Mouse (Mus musculus) testis, adult 2 months (tissue): ENCODE measurements around the gene Borcs5. TPM values are rescaled to one million over a fixed set of nuclear protein-coding genes. Genes with fewer than 3 reads are reported as not detected.

ENCODE experiments used
- H3K27ac ChIP-seq: fragments of 200-500 bp; 2 replicates; pipeline ENCODE4 v1.5.1; 2012; ENCODE audit warnings: low read depth, low read length; ENCODE audit not compliant: control insufficient read depth, insufficient read depth
- H3K27me3 ChIP-seq: fragments of 200-500 bp; 2 replicates; pipeline ENCODE4 v1.6.1; 2012; ENCODE audit warnings: mild to moderate bottlenecking, low read length, moderate library complexity; ENCODE audit not compliant: control insufficient read depth, insufficient read depth
- H3K36me3 ChIP-seq: fragments of 200-500 bp; 2 replicates; pipeline ENCODE4 v1.6.1; 2012; ENCODE audit warnings: mild to moderate bottlenecking, low read length; ENCODE audit not compliant: control insufficient read depth, insufficient read depth
- H3K4me1 ChIP-seq: fragments of 200-500 bp; 2 replicates; pipeline ENCODE4 v1.6.1; 2012; ENCODE audit warnings: low read length; ENCODE audit not compliant: control insufficient read depth, insufficient read depth
- H3K4me3 ChIP-seq: fragments of 200-500 bp; 2 replicates; pipeline ENCODE4 v1.5.1; 2012; ENCODE audit warnings: low read depth, mild to moderate bottlenecking, low read length, moderate library complexity, mixed read lengths; ENCODE audit not compliant: control insufficient read depth
- CTCF ChIP-seq: fragments of 200-500 bp; IDR thresholded peaks from 2 replicates; pipeline ENCODE4 v1.5.1; 2012; ENCODE audit warnings: low read depth, mild to moderate bottlenecking, inconsistent platforms, low read length, moderate library complexity; ENCODE audit not compliant: control insufficient read depth, insufficient read depth, insufficient replicate concordance
- POLR2A ChIP-seq: fragments of 200-500 bp; IDR thresholded peaks from 2 replicates; pipeline ENCODE4 v1.6.1; 2012; ENCODE audit warnings: low read depth, mild to moderate bottlenecking, inconsistent platforms, low read length, moderate library complexity; ENCODE audit not compliant: control insufficient read depth
- polyA plus RNA-seq: library from polyadenylated mRNA; depleted of rRNA; stranded (reverse); fragments of >200 nt; gene quantifications from 2 replicates; pipeline ENCODE4 v1.2.3, GENCODE M21; 2012

Gene Borcs5
- polyA plus RNA-seq, 1 experiment = 7.9 TPM

- Histone ChIP-seq H3K4me1 (peaks cover 3% of the 10 kb centered on the region), H3K4me3 (no peak overlapping the region), H3K27me3 (no peaks in the 10 kb centered on the region), H3K27ac (no peak overlapping the region), H3K36me3 (no peaks in the 10 kb centered on the region; the same call in 1 of the 2 replicates)
- no peak for TF ChIP-seq POLR2A
- no peak for TF ChIP-seq CTCF
Observed at GRCm38 (mm10) chr6:134641738-134642446, 2.6 kb downstream of the Borcs5 start.

- Histone ChIP-seq H3K4me1 (peaks cover 3% of the 10 kb centered on the region), H3K36me3 (no peaks in the 10 kb centered on the region; the same call in 1 of the 2 replicates), H3K4me3 (no peak overlapping the region), H3K27ac (no peak overlapping the region), H3K27me3 (no peaks in the 10 kb centered on the region)
- TF ChIP-seq POLR2A = no peak
- no peak for TF ChIP-seq CTCF
Observed at GRCm38 (mm10) chr6:134643296-134643695, 4.0 kb downstream of the Borcs5 start.

DNA sequence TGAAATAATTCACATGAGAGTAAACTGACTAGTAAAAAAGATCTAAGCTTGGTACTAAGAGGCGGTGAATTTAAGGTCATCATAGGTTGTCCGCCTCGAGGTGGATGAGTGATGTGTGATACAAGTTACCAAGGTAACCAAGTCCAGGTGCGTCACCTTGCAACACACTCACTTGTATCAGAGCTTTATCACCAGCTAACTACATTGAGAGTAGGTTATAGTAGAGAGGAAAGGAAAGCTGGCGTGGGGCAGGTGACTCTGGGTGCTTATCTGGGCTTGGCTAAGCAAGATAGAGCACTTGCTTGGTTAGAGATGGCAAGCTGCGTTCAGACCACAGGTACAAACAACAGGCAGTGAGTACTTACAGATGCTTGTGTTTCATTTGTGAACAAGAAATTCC, 7.5 kb downstream of the Borcs5 start:
- TF ChIP-seq POLR2A = no peak
- no peak for TF ChIP-seq CTCF
- Histone ChIP-seq H3K36me3 (no peaks in the 10 kb centered on the region; the same call in 1 of the 2 replicates), H3K4me3 (no peak overlapping the region), H3K27me3 (no peaks in the 10 kb centered on the region), H3K27ac (no peak overlapping the region), H3K4me1 (no peaks in the 10 kb centered on the region; the same call in none of the 2 replicates)

DNA sequence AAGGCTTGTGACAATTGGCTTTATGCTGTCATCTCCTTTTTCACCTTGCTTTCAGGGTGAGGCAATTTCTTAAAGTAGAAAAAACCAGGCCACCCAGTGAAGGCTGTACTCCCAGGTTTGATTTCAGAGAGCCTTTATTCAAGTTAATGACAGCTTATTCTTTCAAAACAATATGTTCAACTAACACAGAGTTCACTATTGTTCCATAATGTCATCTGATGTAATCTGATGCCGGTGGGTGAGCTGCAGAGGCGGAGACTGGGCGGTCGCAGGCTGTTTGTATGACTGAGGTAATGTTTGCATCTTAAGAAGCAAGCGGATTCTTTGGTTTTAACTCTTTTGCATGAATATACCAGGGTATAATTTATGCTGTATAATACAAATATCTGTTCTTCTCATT, 8.3 kb downstream of the Borcs5 start:
- H3K4me3 ChIP-seq = no peak overlapping the region
- H3K4me1 ChIP-seq = no peaks in the 10 kb centered on the region
- TF ChIP-seq CTCF (no peak), POLR2A (no peak)
- H3K27ac ChIP-seq = no peak overlapping the region
- no peaks in the 10 kb centered on the region; the same call in 1 of the 2 replicates for H3K36me3 ChIP-seq
- no peaks in the 10 kb centered on the region for H3K27me3 ChIP-seq

DNA sequence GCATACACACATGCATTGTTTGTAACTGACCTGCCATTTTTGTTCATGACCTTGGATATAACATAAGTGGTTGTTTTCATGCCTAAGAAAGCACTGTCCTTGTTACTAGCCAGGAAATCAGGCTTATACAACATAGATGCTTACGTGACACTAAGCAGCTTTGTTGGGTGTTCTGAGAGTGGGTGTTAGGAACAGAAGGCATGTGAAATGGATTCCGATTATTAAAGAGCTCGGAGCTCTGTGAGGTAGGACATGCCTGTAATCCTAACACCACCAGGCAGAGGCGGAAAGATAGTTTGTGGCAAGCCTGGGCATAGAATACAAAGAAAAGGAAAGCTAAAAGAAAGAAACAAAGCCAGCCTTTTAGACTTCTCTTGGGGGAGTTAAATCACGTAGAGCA, 9.0 kb downstream of the Borcs5 start:
- Histone ChIP-seq H3K4me3 (no peak overlapping the region), H3K36me3 (no peaks in the 10 kb centered on the region; the same call in 1 of the 2 replicates), H3K4me1 (no peaks in the 10 kb centered on the region), H3K27me3 (no peaks in the 10 kb centered on the region), H3K27ac (no peak overlapping the region)
- no peak for TF ChIP-seq CTCF
- no peak for TF ChIP-seq POLR2A

GRCm38 (mm10) chr6:134656527-134656926, 17.2 kb downstream of the Borcs5 start:
- no peak for TF ChIP-seq POLR2A
- no peak for TF ChIP-seq CTCF
- H3K4me3 ChIP-seq = no peak overlapping the region
- H3K27me3 ChIP-seq = no peaks in the 10 kb centered on the region
- H3K4me1 ChIP-seq = no peaks in the 10 kb centered on the region
- no peak overlapping the region for H3K27ac ChIP-seq
- no peaks in the 10 kb centered on the region for H3K36me3 ChIP-seq

DNA sequence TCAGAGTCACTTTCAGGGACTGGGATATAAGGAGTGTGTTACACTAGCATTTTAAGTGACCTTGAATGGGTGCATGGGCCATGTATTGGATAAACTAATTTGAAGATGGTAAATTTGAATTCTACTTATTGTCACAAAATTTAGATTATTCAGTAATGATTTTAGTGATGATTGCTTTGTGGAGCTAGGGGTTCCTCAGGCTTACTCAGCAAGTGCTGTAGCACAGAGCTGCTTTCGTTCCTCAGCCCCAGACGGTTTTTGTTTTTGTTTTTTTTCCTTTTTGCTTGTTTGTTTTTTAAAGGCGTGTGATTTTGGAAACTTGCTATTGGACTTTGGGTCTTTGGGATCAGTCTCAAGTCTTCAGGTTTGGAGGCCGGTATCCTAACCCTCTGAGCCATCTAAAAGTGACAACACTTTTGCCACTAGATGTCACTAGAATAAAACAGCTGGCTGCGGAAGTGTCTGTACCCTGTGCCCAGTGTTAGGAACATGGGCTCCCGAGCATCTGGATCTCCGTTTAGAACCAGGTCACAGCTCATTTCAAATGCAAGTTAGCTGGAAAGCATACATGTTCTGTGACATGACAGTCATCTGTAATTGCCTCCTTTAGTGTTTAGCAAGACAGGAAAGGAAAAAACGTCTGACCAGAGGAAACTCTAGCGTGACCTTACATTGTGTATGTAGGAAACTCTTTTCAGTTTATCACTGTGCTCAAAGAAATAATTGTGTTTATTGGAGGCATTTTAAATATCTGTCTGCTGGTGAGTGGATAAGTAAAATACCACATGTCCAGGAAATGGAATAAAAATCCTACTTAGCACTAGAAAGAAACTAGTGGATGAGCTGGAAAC, 20.0 kb downstream of the Borcs5 start:
- Histone ChIP-seq H3K36me3 (no peaks in the 10 kb centered on the region), H3K27me3 (no peaks in the 10 kb centered on the region), H3K4me3 (no peak overlapping the region), H3K4me1 (no peaks in the 10 kb centered on the region), H3K27ac (no peak overlapping the region)
- TF ChIP-seq POLR2A (no peak), CTCF (no peak)
